Mouse (Mus musculus): ENCODE data around the gene Pls3. TPM values are rescaled to one million over a fixed set of nuclear protein-coding genes. Genes with fewer than 3 reads are reported as not detected.
"Not testable (repeated sequence)": the region's sequence is repeated elsewhere in the genome, so short reads cannot be mapped to it uniquely, and the experiment has no call there.

The Pls3 gene
- polyA plus RNA-seq, 1 experiment = 83.0 TPM

- Histone ChIP-seq H3K27me3 (ENCODE audit: control insufficient read depth, insufficient read depth, low read length) (no peaks in the 10 kb centered on the region), H3K27ac (ENCODE audit: insufficient read depth, low read length) (peak overlapping the region; percentile 87; the same call in 1 of the 2 replicates), H3K4me1 (ENCODE audit: control insufficient read depth, insufficient read depth, low read length) (no peaks in the 10 kb centered on the region), H3K4me3 (replicated peaks; ENCODE audit: insufficient read depth, low read depth, low read length) (peak overlapping the region; percentile 100)
- 15% methylated on average over 7 of the region's 7 CpGs for WGBS
- no peak for TF ChIP-seq POLR2A (IDR thresholded peaks at IDR 0.05; ENCODE audit: borderline replicate concordance, insufficient read depth, low read length)
- no peak for TF ChIP-seq CTCF (IDR thresholded peaks at IDR 0.05; ENCODE audit: borderline replicate concordance, insufficient read depth, low read depth, low read length)
- no peak for DNase-seq
Measured at GRCm38 (mm10) chrX:75764794-75765328, 110.1 kb downstream of the Pls3 start.

GRCm38 (mm10) chrX:75764135-75764793, 110.7 kb downstream of the Pls3 start:
- Histone ChIP-seq H3K27ac (ENCODE audit: insufficient read depth, low read length) (peak overlapping the region; percentile 87), H3K4me1 (ENCODE audit: control insufficient read depth, insufficient read depth, low read length) (no peaks in the 10 kb centered on the region), H3K27me3 (ENCODE audit: control insufficient read depth, insufficient read depth, low read length) (no peaks in the 10 kb centered on the region), H3K4me3 (replicated peaks; ENCODE audit: insufficient read depth, low read depth, low read length) (peak overlapping the region; percentile 100)
- TF ChIP-seq POLR2A (IDR thresholded peaks at IDR 0.05; ENCODE audit: borderline replicate concordance, insufficient read depth, low read length) (peak; percentile 76; the same call in 1 of the 2 replicates), CTCF (IDR thresholded peaks at IDR 0.05; ENCODE audit: borderline replicate concordance, insufficient read depth, low read depth, low read length) (no peak)
- DNase-seq = peak; percentile 66 to 68
- 4% methylated on average over 19 of the region's 19 CpGs for WGBS

- H3K4me1 ChIP-seq (ENCODE audit: control insufficient read depth, insufficient read depth, low read length); H3K27ac ChIP-seq (ENCODE audit: insufficient read depth, low read length); H3K4me3 ChIP-seq (replicated peaks; ENCODE audit: insufficient read depth, low read depth, low read length); H3K27me3 ChIP-seq (ENCODE audit: control insufficient read depth, insufficient read depth, low read length): not testable (repeated sequence)
- DNase-seq = peak in 1 of 2 experiments; percentile 32
- 80% methylated on average over 2 of the region's 2 CpGs for WGBS
Measured at GRCm38 (mm10) chrX:75759461-75759860, 115.5 kb downstream of the Pls3 start.

- not testable (repeated sequence) for H3K27me3 ChIP-seq (ENCODE audit: control insufficient read depth, insufficient read depth, low read length); H3K27ac ChIP-seq (ENCODE audit: insufficient read depth, low read length); H3K4me3 ChIP-seq (replicated peaks; ENCODE audit: insufficient read depth, low read depth, low read length); H3K4me1 ChIP-seq (ENCODE audit: control insufficient read depth, insufficient read depth, low read length)
- peak in 1 of 2 experiments; percentile 91 for DNase-seq
- 77% methylated on average over 12 of the region's 12 CpGs for WGBS
Measured at GRCm38 (mm10) chrX:75759036-75759435, 115.9 kb downstream of the Pls3 start.

GRCm38 (mm10) chrX:75757966-75758365, 117.0 kb downstream of the Pls3 start:
- WGBS = 78% methylated on average over 12 of the region's 14 CpGs
- not testable (repeated sequence) for H3K4me1 ChIP-seq (ENCODE audit: control insufficient read depth, insufficient read depth, low read length)

GRCm38 (mm10) chrX:75754531-75754930, 120.5 kb downstream of the Pls3 start:
- not testable (repeated sequence) for H3K4me3 ChIP-seq (replicated peaks; ENCODE audit: insufficient read depth, low read depth, low read length); H3K27ac ChIP-seq (ENCODE audit: insufficient read depth, low read length)
- peak in 1 of 2 experiments; percentile 28 for DNase-seq

More at GRCm38 (mm10) chrX:75757966-75758365, 117.0 kb downstream of the Pls3 start:
- H3K27me3 ChIP-seq (ENCODE audit: control insufficient read depth, insufficient read depth, low read length); H3K4me3 ChIP-seq (replicated peaks; ENCODE audit: insufficient read depth, low read depth, low read length); H3K27ac ChIP-seq (ENCODE audit: insufficient read depth, low read length): not testable (repeated sequence)
- peak in 1 of 2 experiments; percentile 92 for DNase-seq

GRCm38 (mm10) chrX:75750126-75750725, 124.8 kb downstream of the Pls3 start:
- H3K27ac ChIP-seq (ENCODE audit: insufficient read depth, low read length); H3K4me3 ChIP-seq (replicated peaks; ENCODE audit: insufficient read depth, low read depth, low read length); H3K4me1 ChIP-seq (ENCODE audit: control insufficient read depth, insufficient read depth, low read length); H3K27me3 ChIP-seq (ENCODE audit: control insufficient read depth, insufficient read depth, low read length): not testable (repeated sequence)
- DNase-seq = peak in 1 of 2 experiments; percentile 66
- WGBS = 70% methylated on average over 4 of the region's 12 CpGs

More at GRCm38 (mm10) chrX:75754531-75754930, 120.5 kb downstream of the Pls3 start:
- not testable (repeated sequence) for H3K4me1 ChIP-seq (ENCODE audit: control insufficient read depth, insufficient read depth, low read length); H3K27me3 ChIP-seq (ENCODE audit: control insufficient read depth, insufficient read depth, low read length)

- 85% methylated on average over 9 of the region's 10 CpGs for WGBS
- H3K4me3 ChIP-seq (replicated peaks; ENCODE audit: insufficient read depth, low read depth, low read length); H3K27ac ChIP-seq (ENCODE audit: insufficient read depth, low read length); H3K27me3 ChIP-seq (ENCODE audit: control insufficient read depth, insufficient read depth, low read length); H3K4me1 ChIP-seq (ENCODE audit: control insufficient read depth, insufficient read depth, low read length): not testable (repeated sequence)
- peak in 1 of 2 experiments; percentile 89 for DNase-seq
Measured at GRCm38 (mm10) chrX:75749312-75749711, 125.7 kb downstream of the Pls3 start.

GRCm38 (mm10) chrX:75744466-75744865, 130.5 kb downstream of the Pls3 start:
- H3K4me1 ChIP-seq (ENCODE audit: control insufficient read depth, insufficient read depth, low read length); H3K27me3 ChIP-seq (ENCODE audit: control insufficient read depth, insufficient read depth, low read length); H3K4me3 ChIP-seq (replicated peaks; ENCODE audit: insufficient read depth, low read depth, low read length); H3K27ac ChIP-seq (ENCODE audit: insufficient read depth, low read length): not testable (repeated sequence)
- 75% methylated on average over 11 of the region's 14 CpGs for WGBS
- peak in 1 of 2 experiments; percentile 89 for DNase-seq

- 76% methylated on average over 3 of the region's 8 CpGs for WGBS
- not testable (repeated sequence) for H3K4me3 ChIP-seq (replicated peaks; ENCODE audit: insufficient read depth, low read depth, low read length); H3K27ac ChIP-seq (ENCODE audit: insufficient read depth, low read length); H3K27me3 ChIP-seq (ENCODE audit: control insufficient read depth, insufficient read depth, low read length); H3K4me1 ChIP-seq (ENCODE audit: control insufficient read depth, insufficient read depth, low read length)
- DNase-seq = peak in 1 of 2 experiments; percentile 63
Measured at GRCm38 (mm10) chrX:75739464-75739863, 135.5 kb downstream of the Pls3 start.
